Mouse (Mus musculus) ovary, postnatal 14 days (tissue): ENCODE data around the gene Gm7682.
"Not testable (repeated sequence)": the region's sequence is repeated elsewhere in the genome, so short reads cannot be mapped to it uniquely, and the experiment has no call there.

ENCODE experiments used
- DNase-seq: peaks from one replicate; pipeline ENCODE4 v3.0.0; 2022; ENCODE audit warnings: low spot score

Gene Gm7682

GRCm38 (mm10) chr5:94445484-94445883, at the start of gene Gm7682:
Gm7682 (plus strand) TSS chr5:94445784.
- DNase-seq = not testable (repeated sequence)
